In the genomic region with DNA sequence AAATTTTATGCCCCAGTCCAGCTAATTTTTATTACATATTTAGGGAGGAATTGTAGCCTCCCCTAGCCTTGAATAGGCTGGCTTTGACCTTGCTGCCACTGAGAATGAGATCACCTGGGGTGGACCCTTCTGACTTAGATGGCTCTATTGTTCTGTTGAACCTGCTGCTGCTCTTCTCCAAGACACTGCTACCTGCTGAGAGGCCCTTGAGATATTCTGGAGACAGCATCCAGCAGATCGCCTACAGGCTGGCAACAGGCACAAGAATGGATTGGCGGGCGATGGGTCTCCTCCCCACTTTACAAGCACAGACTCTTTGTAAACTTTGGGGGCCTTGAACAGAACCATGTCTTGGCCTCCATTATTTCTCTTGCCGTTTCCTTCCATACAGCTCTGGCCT, we compare ENCODE assay signal across 39 mouse cellular contexts. TPM values are rescaled to one million over a fixed set of nuclear protein-coding genes. Genes with fewer than 3 reads are reported as not detected.
"Had no signal": no experiment of that assay in that cellular context is flagged by ENCODE, and none has a peak within 500 bp of the region (broad histone marks: within the 10 kb centered on the region; RNA-seq: fewer than 3 reads in every experiment).

No protein-coding gene starts in this region.

RNA-seq across cellular contexts. Expression of a gene that starts 18.2 kb away (rescaled TPM):
- total RNA-seq: left cerebral cortex, postnatal 10 days; left cerebral cortex, postnatal 14 days; left cerebral cortex, postnatal 25 days; left cerebral cortex, postnatal 36 days; left cerebral cortex, postnatal 4 days; liver, adult 2 months; megakaryocyte progenitor cell, adult 5-6 weeks; megakaryocyte, adult 5-6 weeks; megakaryocyte-erythroid progenitor cell, adult 5-6 weeks; midbrain, postnatal 0 days; monocyte, adult 5-6 weeks had no signal
- polyA plus RNA-seq: limb, embryonic 10.5 days; limb, embryonic 11.5 days; limb, embryonic 12.5 days; limb, embryonic 13.5 days; limb, embryonic 15.5 days; liver, adult 2 months; liver, embryonic 11.5 days; liver, embryonic 12.5 days; liver, embryonic 13.5 days; liver, embryonic 14.5 days; liver, embryonic 15.5 days; liver, embryonic 16.5 days; liver, postnatal 0 days; lung, adult 2 months; lung, embryonic 14.5 days; lung, embryonic 15.5 days; lung, embryonic 16.5 days; lung, postnatal 0 days; macrophage; midbrain, embryonic 10.5 days; midbrain, embryonic 11.5 days; midbrain, embryonic 12.5 days; midbrain, embryonic 13.5 days; midbrain, embryonic 14.5 days; midbrain, embryonic 15.5 days; midbrain, embryonic 16.5 days; midbrain, postnatal 0 days; myocyte; neural tube, embryonic 11.5 days; neural tube, embryonic 12.5 days had no signal
